ENCODE assay signal across 8 mouse cellular contexts in genomic region chr13:76017465-76017864, GRCm38 (mm10). TPM values are rescaled to one million over a fixed set of nuclear protein-coding genes. Genes with fewer than 3 reads are reported as not detected.
DNase-seq lines count a peak whose midpoint lies in the region; ATAC-seq lines count a peak whose summit lies in the region.

No protein-coding gene starts in this region.

- H3K27ac ChIP-seq in lung, embryonic 15.5 days, result peak overlapping the region; percentile 85
- H3K27ac ChIP-seq in heart, embryonic 15.5 days, result peak overlapping the region; percentile 97
- H3K27ac ChIP-seq in liver, embryonic 16.5 days (ENCODE audit: low read length), result peak overlapping the region; percentile 96

- no peaks in the 10 kb centered on the region for H3K36me3 ChIP-seq in lung, embryonic 15.5 days
- no peaks in the 10 kb centered on the region for H3K36me3 ChIP-seq in heart, embryonic 15.5 days
- no peaks in the 10 kb centered on the region; the same call in 1 of the 2 replicates for H3K36me3 ChIP-seq in liver, embryonic 16.5 days (ENCODE audit: control insufficient read depth, insufficient read depth)

- peak overlapping the region; percentile 63 for H3K4me2 ChIP-seq in lung, embryonic 15.5 days
- H3K4me2 ChIP-seq in heart, embryonic 15.5 days, result peak overlapping the region; percentile 79
- peak overlapping the region; percentile 82 for H3K4me2 ChIP-seq in liver, embryonic 16.5 days (ENCODE audit: low read depth, low read length)

- peak overlapping the region; percentile 52 for H3K4me3 ChIP-seq in lung, embryonic 15.5 days
- H3K4me3 ChIP-seq in heart, embryonic 15.5 days, result peak overlapping the region; percentile 86
- peak overlapping the region; percentile 81 for H3K4me3 ChIP-seq in liver, embryonic 16.5 days (ENCODE audit: low read depth, low read length)

- 58% methylated on average over 4 of the region's 4 CpGs for WGBS in lung, embryonic 15.5 days
- WGBS in heart, embryonic 15.5 days, result 60% methylated on average over 4 of the region's 4 CpGs
- 10% methylated on average over 4 of the region's 4 CpGs for WGBS in liver, embryonic 16.5 days (ENCODE audit: insufficient replicate concordance)

- ATAC-seq in lung, embryonic 15.5 days (ENCODE audit: borderline replicate concordance, extremely low read depth, low FRiP score, low TSS enrichment), result no peak
- no peak for ATAC-seq in heart, embryonic 15.5 days (replicated peaks; ENCODE audit: insufficient number of reproducible peaks, insufficient read depth, low FRiP score, low read depth)
- ATAC-seq in liver, embryonic 16.5 days (ENCODE audit: low read depth), result peak; percentile 81

- peaks cover 6% of the 10 kb centered on the region; the same call in 1 of the 2 replicates for H3K4me1 ChIP-seq in lung, embryonic 15.5 days
- peaks cover 5% of the 10 kb centered on the region for H3K4me1 ChIP-seq in heart, embryonic 15.5 days (replicated peaks)
- peaks cover 8% of the 10 kb centered on the region for H3K4me1 ChIP-seq in liver, embryonic 16.5 days (ENCODE audit: control insufficient read depth, low read depth, low read length)

- no peaks in the 10 kb centered on the region for H3K27me3 ChIP-seq in lung, embryonic 15.5 days
- H3K27me3 ChIP-seq in heart, embryonic 15.5 days, result no peaks in the 10 kb centered on the region
- no peaks in the 10 kb centered on the region for H3K27me3 ChIP-seq in liver, embryonic 16.5 days (ENCODE audit: control insufficient read depth, insufficient read depth, low read depth, low read length)

- DNase-seq in lung, postnatal 4 days, result no peak
- peak; percentile 69 for DNase-seq in c-Kit-positive CD71-positive TER-119-negative erythroid progenitor cells, embryonic 14.5 days (ENCODE audit: low read depth)
- no peak for DNase-seq in urinary bladder, postnatal 14 days (ENCODE audit: low spot score)
- DNase-seq in layer of hippocampus, postnatal 36 days, result no peak
- no peak for DNase-seq in kidney, postnatal 14 days

- no peaks in the 10 kb centered on the region for H3K9me3 ChIP-seq in lung, embryonic 15.5 days
- H3K9me3 ChIP-seq in heart, embryonic 15.5 days (replicated peaks), result no peaks in the 10 kb centered on the region
- no peaks in the 10 kb centered on the region for H3K9me3 ChIP-seq in liver, embryonic 16.5 days (replicated peaks; ENCODE audit: control insufficient read depth, low read length)

- peak overlapping the region; percentile 83 for H3K9ac ChIP-seq in lung, embryonic 15.5 days
- peak overlapping the region; percentile 88 for H3K9ac ChIP-seq in heart, embryonic 15.5 days
- H3K9ac ChIP-seq in liver, embryonic 16.5 days (ENCODE audit: low read depth, low read length), result peak overlapping the region; percentile 82

RNA-seq across cellular contexts. Expression of gene Rfesd, which starts 1.1 kb away (rescaled TPM):
- polyA plus RNA-seq in lung, embryonic 15.5 days (2015; fragmentation: Nextera tagmentation; extraction: Ambion mirVana), result 17.4 and 17.5 TPM in 2 replicates
- polyA plus RNA-seq in heart, embryonic 15.5 days (2015; fragmentation: Nextera tagmentation; extraction: Ambion mirVana), result 11.8 and 12.4 TPM in 2 replicates
- 120 and 140 TPM in 2 replicates for polyA plus RNA-seq in liver, embryonic 16.5 days (2015; fragmentation: Nextera tagmentation; extraction: Ambion mirVana)
- 10 to 100 TPM; 15.8 to 20.8 TPM for total RNA-seq in layer of hippocampus, postnatal 36 days (2021)

RNA-seq across cellular contexts. Expression of gene Gpr150, which starts 39.3 kb away (rescaled TPM):
- 0.16 TPM in 1 of 2 replicates, not detected in the other for polyA plus RNA-seq in lung, embryonic 15.5 days (2015; fragmentation: Nextera tagmentation; extraction: Ambion mirVana)
- polyA plus RNA-seq in heart, embryonic 15.5 days (2015; fragmentation: Nextera tagmentation; extraction: Ambion mirVana), result 0.06 TPM in 1 of 2 replicates, not detected in the other
- 1.8 TPM in 2 replicates for polyA plus RNA-seq in liver, embryonic 16.5 days (2015; fragmentation: Nextera tagmentation; extraction: Ambion mirVana)
- 1 to 10 TPM; 1.6 to 2.4 TPM for total RNA-seq in layer of hippocampus, postnatal 36 days (2021)

RNA-seq across cellular contexts. Expression of gene Spata9, which starts 50.5 kb away (rescaled TPM):
- 0.65 and 0.84 TPM in 2 replicates for polyA plus RNA-seq in lung, embryonic 15.5 days (2015; fragmentation: Nextera tagmentation; extraction: Ambion mirVana)
- polyA plus RNA-seq in heart, embryonic 15.5 days (2015; fragmentation: Nextera tagmentation; extraction: Ambion mirVana), result 0.14 and 0.31 TPM in 2 replicates
- polyA plus RNA-seq in liver, embryonic 16.5 days (2015; fragmentation: Nextera tagmentation; extraction: Ambion mirVana), result 0.47 and 0.49 TPM in 2 replicates
- total RNA-seq in layer of hippocampus, postnatal 36 days (2021), result not detected
